Mouse (Mus musculus): ENCODE results near the gene Vwa8. TPM values are rescaled to one million over a fixed set of nuclear protein-coding genes. Genes with fewer than 3 reads are reported as not detected.

The Vwa8 gene
- total and polyA plus RNA-seq, 3 experiments: 12.4 to 17.5 (median 15.9) TPM

GRCm38 (mm10) chr14:79120681-79121080 is 271.8 kb downstream of the Vwa8 start:
- TF ChIP-seq ZC3H11A (IDR thresholded peaks at IDR 0.05; ENCODE audit: low read depth, low read length) (no peak), JUND (conservative IDR thresholded peaks at IDR 0.05; ENCODE audit: low read depth, low read length) (no peak), USF1 (IDR thresholded peaks at IDR 0.05; ENCODE audit: low read depth, low read length) (no peak), HCFC1 (IDR thresholded peaks at IDR 0.05; ENCODE audit: low read depth, low read length) (no peak), GABPA (IDR thresholded peaks at IDR 0.05; ENCODE audit: insufficient replicate concordance, low read depth, low read length) (no peak), KAT2A (IDR thresholded peaks at IDR 0.05; ENCODE audit: insufficient replicate concordance, low read length) (no peak), IRF4 (IDR thresholded peaks at IDR 0.05; ENCODE audit: low read depth, low read length) (no peak), ZKSCAN1 (IDR thresholded peaks at IDR 0.05; ENCODE audit: borderline replicate concordance, low read depth, low read length) (no peak), E2F4 (IDR thresholded peaks at IDR 0.05; ENCODE audit: insufficient replicate concordance, low read depth, low read length) (no peak), BHLHE40 (IDR thresholded peaks at IDR 0.05; ENCODE audit: low read depth, low read length) (no peak)
- H3K27me3 ChIP-seq (replicated peaks): no peaks in the 10 kb centered on the region
- no peak overlapping the region for H3K4me3 ChIP-seq (replicated peaks in 1 of 3; ENCODE audit: low read depth in 2 of 3, low read length in 2 of 3, poor library complexity in 1 of 3)
- H3K9me3 ChIP-seq (replicated peaks; ENCODE audit: low read length): no peaks in the 10 kb centered on the region
- dilution Hi-C loops (cut with MboI; ENCODE audit: extremely low pct_ligation_motif_present, extremely low pct_unique_long_range_greater_than_20kb, low sequenced_read_pairs): no loop called here
- no peaks in the 10 kb centered on the region for H3K79me2 ChIP-seq (replicated peaks; ENCODE audit: control insufficient read depth, extremely low read depth, insufficient read depth, poor library complexity, severe bottlenecking)
- H3K27ac ChIP-seq (ENCODE audit: insufficient read depth, low read depth): no peak overlapping the region
- no peak overlapping the region for H3K4me2 ChIP-seq (ENCODE audit: insufficient read depth, low read depth, poor library complexity, severe bottlenecking)
- no peak overlapping the region for H3K9ac ChIP-seq (ENCODE audit: insufficient read depth, low read depth)
- H3K4me1 ChIP-seq (ENCODE audit: control insufficient read depth in 1 of 2, insufficient read depth in 2 of 2): peaks cover 9 to 31% of the 10 kb centered on the region in 2 experiments
- H3K36me3 ChIP-seq (replicated peaks in 1 of 2; ENCODE audit: control insufficient read depth in 1 of 2, insufficient read depth in 1 of 2, low read length in 1 of 2): peaks cover 0 to 15% of the 10 kb centered on the region in 2 experiments
- DNase-seq (ENCODE audit: extremely low read depth): peak; percentile 27
- in situ Hi-C loops (cut with MboI; ENCODE audit: low pct_ligation_motif_present, low pct_unique_long_range_greater_than_20kb, low sequenced_read_pairs): loop anchor here (10.0 kb wide), 1 partner anchor 184 kb away; the partner anchor contains the start of gene Rgcc

GRCm38 (mm10) chr14:79123466-79123865 is 274.6 kb downstream of the Vwa8 start:
- peak overlapping the region in 1 of 3 experiments; percentile 9 for H3K4me3 ChIP-seq (replicated peaks in 1 of 3; ENCODE audit: low read depth in 2 of 3, low read length in 2 of 3, poor library complexity in 1 of 3)
- no peaks in the 10 kb centered on the region for H3K79me2 ChIP-seq (replicated peaks; ENCODE audit: control insufficient read depth, extremely low read depth, insufficient read depth, poor library complexity, severe bottlenecking)
- peak overlapping the region; percentile 43 for H3K4me2 ChIP-seq (ENCODE audit: insufficient read depth, low read depth, poor library complexity, severe bottlenecking)
- dilution Hi-C loops (cut with MboI; ENCODE audit: extremely low pct_ligation_motif_present, extremely low pct_unique_long_range_greater_than_20kb, low sequenced_read_pairs): no loop called here
- H3K27ac ChIP-seq (ENCODE audit: insufficient read depth, low read depth): no peak overlapping the region
- in situ Hi-C loops (cut with MboI; ENCODE audit: low pct_ligation_motif_present, low pct_unique_long_range_greater_than_20kb, low sequenced_read_pairs): loop anchor here (10.0 kb wide), 1 partner anchor 181 kb away; the partner anchor contains the start of gene Rgcc
- no peak overlapping the region for H3K9ac ChIP-seq (ENCODE audit: insufficient read depth, low read depth)
- H3K9me3 ChIP-seq (replicated peaks; ENCODE audit: low read length): no peaks in the 10 kb centered on the region
- peak; percentile 80 for DNase-seq (ENCODE audit: extremely low read depth)
- H3K36me3 ChIP-seq (replicated peaks in 1 of 2; ENCODE audit: control insufficient read depth in 1 of 2, insufficient read depth in 1 of 2, low read length in 1 of 2): peaks cover 0 to 9% of the 10 kb centered on the region in 2 experiments
- H3K27me3 ChIP-seq (replicated peaks): no peaks in the 10 kb centered on the region
- peaks cover 12 to 38% of the 10 kb centered on the region in 2 experiments for H3K4me1 ChIP-seq (ENCODE audit: control insufficient read depth in 1 of 2, insufficient read depth in 2 of 2)
- TF ChIP-seq NELFE (IDR thresholded peaks at IDR 0.05; ENCODE audit: low read depth, low read length): no peak
- TF ChIP-seq SIN3A (IDR thresholded peaks at IDR 0.05; ENCODE audit: low read length): no peak
- TF ChIP-seq JUN (IDR thresholded peaks at IDR 0.05; ENCODE audit: insufficient read depth, low read depth, low read length): no peak; the same call in 1 of the 2 replicates
- no peak for TF ChIP-seq GABPA (IDR thresholded peaks at IDR 0.05; ENCODE audit: insufficient replicate concordance, low read depth, low read length)
- TF ChIP-seq MAZ (IDR thresholded peaks at IDR 0.05; ENCODE audit: low read depth, low read length): 0 out of 2 replicates have a peak, but pooled peaks have one; percentile 28
- TF ChIP-seq MEF2A (IDR thresholded peaks at IDR 0.05; ENCODE audit: borderline replicate concordance, low read depth, low read length): peak; percentile 60
- TF ChIP-seq ETS1 (conservative IDR thresholded peaks at IDR 0.05; ENCODE audit: low read depth, low read length): peak; percentile 35; the same call in 1 of the 2 replicates
- no peak; the same call in 1 of the 2 replicates for TF ChIP-seq SMC3 (IDR thresholded peaks at IDR 0.05; ENCODE audit: low read depth, low read length)
- TF ChIP-seq USF2 (conservative IDR thresholded peaks at IDR 0.05; ENCODE audit: low read depth, low read length): no peak
- TF ChIP-seq CHD2 (IDR thresholded peaks at IDR 0.05; ENCODE audit: low read length): no peak
- TF ChIP-seq MXI1 (IDR thresholded peaks at IDR 0.05; ENCODE audit: low read depth, low read length): no peak
- peak; percentile 93 for TF ChIP-seq IRF4 (IDR thresholded peaks at IDR 0.05; ENCODE audit: low read depth, low read length)
- TF ChIP-seq EP300 (IDR thresholded peaks at IDR 0.05; ENCODE audit: low read length): peak; percentile 92
- TF ChIP-seq CHD1 (IDR thresholded peaks at IDR 0.05; ENCODE audit: low read depth, low read length): no peak
- no peak for TF ChIP-seq ZNF384 (IDR thresholded peaks at IDR 0.05; ENCODE audit: low read depth, low read length)
- no peak for TF ChIP-seq UBTF (IDR thresholded peaks at IDR 0.05; ENCODE audit: low read depth, low read length)
- TF ChIP-seq ELF1 (IDR thresholded peaks at IDR 0.05; ENCODE audit: low read depth, low read length): peak; percentile 45; the same call in 1 of the 2 replicates
- TF ChIP-seq E2F4 (IDR thresholded peaks at IDR 0.05; ENCODE audit: insufficient replicate concordance, low read depth, low read length): no peak
- TF ChIP-seq RCOR1 (conservative IDR thresholded peaks at IDR 0.05; ENCODE audit: low read depth, low read length): peak; percentile 69; the same call in 1 of the 2 replicates
- TF ChIP-seq NRF1 (IDR thresholded peaks at IDR 0.05; ENCODE audit: low read depth, low read length): no peak
- TF ChIP-seq BHLHE40 (IDR thresholded peaks at IDR 0.05; ENCODE audit: low read depth, low read length): peak; percentile 52
- TF ChIP-seq MAFK (IDR thresholded peaks at IDR 0.05; ENCODE audit: insufficient replicate concordance, low read length): peak; percentile 65; the same call in 1 of the 2 replicates
- peak; percentile 64 for TF ChIP-seq JUND (conservative IDR thresholded peaks at IDR 0.05; ENCODE audit: low read depth, low read length)
- TF ChIP-seq TCF12 (IDR thresholded peaks at IDR 0.05; ENCODE audit: low read depth, low read length): 0 out of 2 replicates have a peak, but pooled peaks have one; percentile 15

Data from CH12.LX (cell line).